In genomic region chr12:115542482-115542881, GRCm38 (mm10) we compare ENCODE assay signal across 16 mouse cellular contexts.
"Had no signal": no experiment of that assay in that cellular context is flagged by ENCODE, and none has a peak within 500 bp of the region (broad histone marks: within the 10 kb centered on the region; RNA-seq: fewer than 3 reads in every experiment).

No protein-coding gene starts in this region.

- H3K4me2 ChIP-seq: lung, embryonic 14.5 days; midbrain, embryonic 12.5 days; neural tube, embryonic 12.5 days; stomach, embryonic 15.5 days had no signal

- H3K36me3 ChIP-seq: midbrain, embryonic 10.5 days; midbrain, embryonic 12.5 days; neural tube, embryonic 12.5 days; stomach, embryonic 15.5 days had no signal

- H3K4me1 ChIP-seq: midbrain, embryonic 10.5 days; midbrain, embryonic 12.5 days; neural tube, embryonic 12.5 days; stomach, embryonic 15.5 days had no signal

- H3K27ac ChIP-seq: midbrain, embryonic 10.5 days; midbrain, embryonic 12.5 days; neural tube, embryonic 12.5 days; stomach, embryonic 15.5 days; stomach, postnatal 0 days had no signal

- ATAC-seq: midbrain, embryonic 16.5 days had no signal

- H3K9ac ChIP-seq: lung, embryonic 14.5 days; midbrain, embryonic 12.5 days; neural tube, embryonic 12.5 days; stomach, embryonic 15.5 days had no signal

- H3K27me3 ChIP-seq: midbrain, embryonic 12.5 days; neural tube, embryonic 12.5 days; stomach, embryonic 15.5 days had no signal

- H3K9me3 ChIP-seq: stomach, embryonic 15.5 days had no signal

- H3K4me3 ChIP-seq: midbrain, embryonic 10.5 days; midbrain, embryonic 12.5 days; myocyte; neural tube, embryonic 12.5 days; stomach, embryonic 15.5 days had no signal

- DNase-seq: lung, adult 18-20 months; lung, embryonic 14.5 days; lung, postnatal 10 days; lung, postnatal 4 days; midbrain, embryonic 14.5 days; right cerebral cortex, postnatal 14 days; thymus, adult 2 months; thymus, postnatal 25 days; thymus, postnatal 4 days had no signal
